Mouse (Mus musculus) kidney, postnatal 0 days (tissue): Measurements from ENCODE around the gene Plekhg5. TPM values are rescaled to one million over a fixed set of nuclear protein-coding genes. Genes with fewer than 3 reads are reported as not detected.
A peak's percentile ranks its signal among the peaks of the same experiment; 100 is the strongest.

Experiments
- ATAC-seq: fragments of 200-750 bp; cut with Nextera tagmentation; replicated peaks from 2 replicates; pipeline ENCODE4 v1.8.0; 2017; ENCODE audit warnings: low read depth, moderate number of reproducible peaks, moderate TSS enrichment, moderate library complexity; ENCODE audit not compliant: low FRiP score
- DNase-seq: peaks from one replicate; pipeline ENCODE4 v3.0.0-alpha.2; 2016; ENCODE audit warnings: low spot score
- H3K27ac ChIP-seq: fragments of 300-500 bp; sonication (generic); 2 replicates; pipeline ENCODE4 v1.5.1; 2014; ENCODE audit warnings: mild to moderate bottlenecking
- H3K27me3 ChIP-seq: fragments of 300-500 bp; sonication (generic); 2 replicates; pipeline ENCODE4 v1.6.1; 2014; ENCODE audit warnings: low read length, mixed read lengths; ENCODE audit not compliant: insufficient read depth
- H3K36me3 ChIP-seq: fragments of 300-500 bp; sonication (generic); 2 replicates; pipeline ENCODE4 v1.6.1; 2014; ENCODE audit warnings: low read length, mixed read lengths; ENCODE audit not compliant: insufficient read depth
- H3K4me1 ChIP-seq: fragments of 300-500 bp; sonication (generic); replicated peaks from 2 replicates; pipeline ENCODE4 v1.6.1; 2014; ENCODE audit warnings: antibody characterized with exemption, low read length, mixed read lengths; ENCODE audit not compliant: insufficient read depth
- H3K4me2 ChIP-seq: fragments of 300-500 bp; sonication (generic); 2 replicates; pipeline ENCODE4 v1.6.1; 2014; ENCODE audit warnings: mild to moderate bottlenecking, low read length, moderate library complexity, mixed read lengths
- H3K4me3 ChIP-seq: fragments of 300-500 bp; sonication (generic); replicated peaks from 2 replicates; pipeline ENCODE4 v1.5.1; 2014; ENCODE audit warnings: low read depth, low read length
- H3K9ac ChIP-seq: fragments of 300-500 bp; sonication (generic); 2 replicates; pipeline ENCODE4 v1.6.1; 2014; ENCODE audit warnings: low read depth, low read length
- H3K9me3 ChIP-seq: fragments of 300-500 bp; sonication (generic); replicated peaks from 2 replicates; pipeline ENCODE4 v1.6.1; 2016; ENCODE audit warnings: low read length, inconsistent platforms, mixed read lengths
- CTCF ChIP-seq: IDR thresholded peaks from 2 replicates; pipeline ENCODE4 v1.5.1; 2016; ENCODE audit warnings: antibody characterized with exemption, low read depth, mild to moderate bottlenecking, moderate library complexity
- WGBS: fragments of 180-500 bp; shearing (Covaris S2); extraction: QIAGEN DNeasy Blood & Tissue Kit; methylation state at CpG from one replicate; pipeline ENCODE4 v1.1.7; 2014; 5-methylcytosine and 5-hydroxymethylcytosine counted together
- polyA plus RNA-seq: library from polyadenylated mRNA; unstranded; fragments of >200 nt; fragmentation: Nextera tagmentation; extraction: Ambion mirVana; gene quantifications from 2 replicates; pipeline ENCODE4 v1.2.1, GENCODE M21; 2015

The Plekhg5 gene
- polyA plus RNA-seq, 1 experiment from 2014 or later = 18.3 TPM

DNA sequence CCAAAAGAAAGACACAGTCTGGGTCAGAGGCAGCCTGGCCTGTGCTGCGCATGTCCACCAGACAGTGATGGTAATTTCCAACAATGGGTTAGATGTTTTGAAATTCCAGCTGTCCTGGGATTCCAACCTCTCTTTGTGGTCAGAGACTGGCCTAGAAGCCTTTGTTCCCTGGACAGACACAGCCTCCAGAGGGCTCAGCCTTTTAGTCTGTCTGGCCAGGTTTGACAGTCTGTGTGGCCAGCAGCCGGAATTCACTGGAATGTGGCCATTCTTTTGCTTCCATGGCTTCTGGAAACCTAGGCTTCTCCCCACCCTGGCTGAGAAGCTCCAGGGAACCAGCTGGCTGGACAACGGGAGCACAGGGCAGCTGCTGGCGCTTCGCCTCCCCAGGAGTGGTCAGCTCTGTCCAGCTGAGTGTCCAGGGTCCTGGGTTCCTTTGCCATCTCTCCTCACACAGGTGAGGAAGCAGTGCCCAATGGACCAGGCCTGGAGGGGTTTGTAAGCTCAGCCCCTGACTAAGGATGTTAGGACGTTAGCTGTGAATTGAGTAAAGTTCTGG, 4.1 kb upstream of the Plekhg5 start:
- no peak for ATAC-seq
- Histone ChIP-seq H3K36me3 (no peaks in the 10 kb centered on the region), H3K4me2 (no peak overlapping the region), H3K27me3 (no peaks in the 10 kb centered on the region), H3K4me1 (no peaks in the 10 kb centered on the region), H3K9me3 (no peaks in the 10 kb centered on the region), H3K9ac (no peak overlapping the region), H3K27ac (no peak overlapping the region), H3K4me3 (no peak overlapping the region)
- no peak for TF ChIP-seq CTCF
- 81% methylated on average over 6 of the region's 6 CpGs for WGBS
- DNase-seq = no peak

DNA sequence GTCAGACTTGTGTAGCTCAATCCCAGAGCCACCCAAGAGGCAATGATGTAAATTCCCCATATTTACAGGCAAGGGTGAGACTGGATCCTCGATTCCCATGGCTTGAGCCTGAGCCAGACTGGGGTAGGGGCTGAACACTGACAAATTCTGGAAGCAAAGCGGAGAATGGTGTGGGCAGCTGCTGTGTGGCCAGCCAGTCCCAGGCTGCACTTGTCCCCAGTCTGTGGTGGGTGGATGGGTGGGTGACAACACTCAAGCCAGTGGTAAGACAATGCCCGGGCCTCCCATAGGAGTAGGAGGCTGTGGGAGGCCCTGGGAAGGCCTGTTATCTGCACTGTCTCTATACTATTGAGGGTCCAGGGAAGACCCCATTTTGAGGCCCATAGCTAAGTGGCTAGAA, 3.1 kb upstream of the Plekhg5 start:
- Histone ChIP-seq H3K4me3 (no peak overlapping the region), H3K27ac (no peak overlapping the region), H3K9ac (no peak overlapping the region), H3K4me1 (no peaks in the 10 kb centered on the region), H3K36me3 (no peaks in the 10 kb centered on the region), H3K4me2 (no peak overlapping the region), H3K9me3 (no peaks in the 10 kb centered on the region), H3K27me3 (no peaks in the 10 kb centered on the region)
- WGBS = 87% methylated on average over 3 of the region's 3 CpGs
- ATAC-seq = no peak
- no peak for TF ChIP-seq CTCF
- DNase-seq = no peak

GRCm38 (mm10) chr4:152070494-152071396, 1.6 kb upstream of the Plekhg5 start:
- H3K9me3 ChIP-seq = no peaks in the 10 kb centered on the region
- ATAC-seq (no peak), DNase-seq (no peak)
- no peak for TF ChIP-seq CTCF
- no peak overlapping the region for H3K4me2 ChIP-seq
- 74% methylated on average over 11 of the region's 11 CpGs for WGBS
- H3K27ac ChIP-seq = no peak overlapping the region
- H3K36me3 ChIP-seq = no peaks in the 10 kb centered on the region
- no peaks in the 10 kb centered on the region for H3K4me1 ChIP-seq
- no peak overlapping the region for H3K9ac ChIP-seq
- H3K4me3 ChIP-seq = no peak overlapping the region
- no peaks in the 10 kb centered on the region for H3K27me3 ChIP-seq

DNA sequence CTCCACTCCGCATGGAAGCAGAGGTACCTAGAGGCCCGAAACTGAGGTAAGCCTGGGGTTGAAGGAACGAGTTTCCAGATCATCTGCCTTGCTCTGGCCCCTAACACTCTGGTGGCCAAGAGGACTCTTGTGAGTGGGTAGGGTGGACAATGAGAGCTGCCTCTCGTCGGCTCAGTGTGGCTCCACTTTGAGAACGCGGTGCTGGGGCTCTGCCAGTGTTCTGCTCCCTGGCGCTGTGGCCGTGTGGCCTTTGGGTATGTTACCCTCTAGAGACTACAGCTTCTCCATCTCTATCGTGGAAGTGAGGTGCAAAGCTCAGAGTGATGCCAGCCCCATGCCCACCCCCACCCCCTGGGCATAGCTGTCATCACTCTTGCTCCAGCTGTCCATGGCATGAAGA, 357 bp downstream of the Plekhg5 start:
- Histone ChIP-seq H3K9me3 (no peaks in the 10 kb centered on the region), H3K27me3 (no peaks in the 10 kb centered on the region), H3K36me3 (no peaks in the 10 kb centered on the region), H3K27ac (no peak overlapping the region), H3K4me2 (no peak overlapping the region), H3K9ac (no peak overlapping the region), H3K4me1 (no peaks in the 10 kb centered on the region; the same call in 1 of the 2 replicates), H3K4me3 (no peak overlapping the region)
- DNase-seq = no peak
- no peak for TF ChIP-seq CTCF
- no peak for ATAC-seq
- 61% methylated on average over 10 of the region's 10 CpGs for WGBS

- no peak overlapping the region for H3K9ac ChIP-seq
- DNase-seq (no peak), ATAC-seq (0 out of 2 replicates have a peak, but pooled peaks have one; percentile 24)
- 77% methylated on average over 6 of the region's 6 CpGs for WGBS
- no peaks in the 10 kb centered on the region for H3K9me3 ChIP-seq
- no peak overlapping the region for H3K4me2 ChIP-seq
- no peaks in the 10 kb centered on the region for H3K27me3 ChIP-seq
- H3K36me3 ChIP-seq = no peaks in the 10 kb centered on the region
- no peaks in the 10 kb centered on the region; the same call in 1 of the 2 replicates for H3K4me1 ChIP-seq
- H3K4me3 ChIP-seq = no peak overlapping the region
- no peak for TF ChIP-seq CTCF
- no peak overlapping the region for H3K27ac ChIP-seq
These were observed 1.4 kb downstream of the Plekhg5 start for GRCm38 (mm10) chr4:152073715-152074114.

GRCm38 (mm10) chr4:152074548-152074947, 2.2 kb downstream of the Plekhg5 start:
- DNase-seq (no peak), ATAC-seq (no peak)
- TF ChIP-seq CTCF = peak; percentile 19; the same call in 1 of the 2 replicates
- H3K4me2 ChIP-seq = no peak overlapping the region
- H3K4me3 ChIP-seq = no peak overlapping the region
- no peaks in the 10 kb centered on the region for H3K9me3 ChIP-seq
- H3K27ac ChIP-seq = no peak overlapping the region
- H3K27me3 ChIP-seq = no peaks in the 10 kb centered on the region
- WGBS = 84% methylated on average over 9 of the region's 9 CpGs
- no peaks in the 10 kb centered on the region; the same call in 1 of the 2 replicates for H3K4me1 ChIP-seq
- H3K9ac ChIP-seq = no peak overlapping the region
- no peaks in the 10 kb centered on the region for H3K36me3 ChIP-seq
